Mouse (Mus musculus) MEL (cell line): Measurements from ENCODE around the gene Scn4a. TPM values are rescaled to one million over a fixed set of nuclear protein-coding genes. Genes with fewer than 3 reads are reported as not detected.

ENCODE experiments used
- DNase-seq: peaks from one replicate; pipeline ENCODE4 v3.0.0; 2011; ENCODE audit warnings: low read depth, low spot score
- H3K27ac ChIP-seq: 2 replicates; pipeline ENCODE4 v1.5.1; 2012; ENCODE audit warnings: low read depth, mild to moderate bottlenecking, control low read depth, low read length, moderate library complexity; ENCODE audit not compliant: control insufficient read depth
- H3K27me3 ChIP-seq, 2 experiments: fragments of 150-350 bp in 1 of 2; sonication (generic) in 1 of 2; 2 replicates each; pipeline ENCODE4 v1.6.1; 2012; ENCODE audit warnings: low read length in 2 of 2, mild to moderate bottlenecking in 2 of 2, improper control_type of control experiment in 1 of 2, moderate library complexity in 1 of 2; ENCODE audit not compliant: insufficient read depth in 2 of 2, control insufficient read depth in 1 of 2
- H3K36me3 ChIP-seq, 2 experiments: 2 replicates each; pipeline ENCODE4 v1.6.1; 2012 to 2014; ENCODE audit warnings: low read length in 2 of 2, improper control_type of control experiment in 1 of 2, inconsistent platforms in 1 of 2, mild to moderate bottlenecking in 1 of 2; ENCODE audit not compliant: insufficient read depth in 2 of 2, control insufficient read depth in 1 of 2
- H3K4me1 ChIP-seq, 2 experiments: fragments of 150-350 bp in 1 of 2; sonication (generic) in 1 of 2; 2 replicates each; pipeline ENCODE4 v1.6.1; 2012; ENCODE audit warnings: low read length in 2 of 2, improper control_type of control experiment in 1 of 2, mild to moderate bottlenecking in 1 of 2; ENCODE audit not compliant: insufficient read depth in 2 of 2, control insufficient read depth in 1 of 2
- H3K4me3 ChIP-seq, 2 experiments: fragments of 150-350 bp in 1 of 2; sonication (generic) in 1 of 2; 2 replicates each; pipeline ENCODE4 v1.5.1; 2012; ENCODE audit warnings: low read depth in 2 of 2, low read length in 2 of 2, mild to moderate bottlenecking in 2 of 2, moderate library complexity in 2 of 2, control low read depth in 1 of 2, improper control_type of control experiment in 1 of 2; ENCODE audit not compliant: control insufficient read depth in 1 of 2, insufficient read depth in 1 of 2
- H3K79me2 ChIP-seq: 2 replicates; pipeline ENCODE4 v1.6.1; 2012; ENCODE audit warnings: mild to moderate bottlenecking, low read length, moderate library complexity; ENCODE audit not compliant: control insufficient read depth, poor library complexity, insufficient read depth
- H3K9ac ChIP-seq: 2 replicates; pipeline ENCODE4 v1.6.1; 2012; ENCODE audit warnings: low read depth, mild to moderate bottlenecking, control low read depth, low read length, moderate library complexity; ENCODE audit not compliant: control insufficient read depth, poor library complexity, severe bottlenecking
- H3K9me3 ChIP-seq: fragments of 150-350 bp; sonication (generic); replicated peaks from 2 replicates; pipeline ENCODE4 v1.6.1; 2012; ENCODE audit warnings: mild to moderate bottlenecking, low read length, improper control_type of control experiment, moderate library complexity; ENCODE audit not compliant: insufficient read depth
- BHLHE40 ChIP-seq: IDR thresholded peaks from 2 replicates; pipeline ENCODE4 v1.6.1; 2012; ENCODE audit warnings: low read depth, mild to moderate bottlenecking, inconsistent platforms, low read length, improper control_type of control experiment, borderline replicate concordance
- CHD2 ChIP-seq: IDR thresholded peaks from 2 replicates; pipeline ENCODE4 v1.6.1; 2011; ENCODE audit warnings: low read length, improper control_type of control experiment
- CTCF ChIP-seq, 3 experiments: IDR thresholded peaks in 2 of 3; conservative IDR thresholded peaks in 1 of 3; 2 replicates each; pipeline ENCODE4 v1.5.1; 2011 to 2012; ENCODE audit warnings: low read length in 3 of 3, low read depth in 2 of 3, mild to moderate bottlenecking in 2 of 3, improper control_type of control experiment in 1 of 3, inconsistent platforms in 1 of 3, mixed read lengths in 1 of 3, moderate library complexity in 1 of 3; ENCODE audit not compliant: control insufficient read depth in 1 of 3, insufficient read depth in 1 of 3, poor library complexity in 1 of 3, severe bottlenecking in 1 of 3
- ELF1 ChIP-seq: IDR thresholded peaks from 2 replicates; pipeline ENCODE4 v1.6.1; 2014; ENCODE audit warnings: low read depth, mild to moderate bottlenecking, inconsistent platforms, low read length, improper control_type of control experiment, moderate library complexity
- EP300 ChIP-seq, 2 experiments: IDR thresholded peaks; 2 replicates each; pipeline ENCODE4 v1.6.1; 2011; ENCODE audit warnings: improper control_type of control experiment in 2 of 2, low read length in 2 of 2, low read depth in 1 of 2, mild to moderate bottlenecking in 1 of 2
- GABPA ChIP-seq: IDR thresholded peaks from 2 replicates; pipeline ENCODE4 v1.6.1; 2012; ENCODE audit warnings: low read depth, mild to moderate bottlenecking, inconsistent platforms, low read length, improper control_type of control experiment, moderate library complexity
- GATA1 ChIP-seq: IDR thresholded peaks from 2 replicates; pipeline ENCODE4 v1.6.1; 2011; ENCODE audit warnings: low read depth, low read length, improper control_type of control experiment
- HCFC1 ChIP-seq: IDR thresholded peaks from 2 replicates; pipeline ENCODE4 v1.6.1; 2012; ENCODE audit warnings: low read depth, mild to moderate bottlenecking, inconsistent platforms, low read length, improper control_type of control experiment, moderate library complexity
- JUND ChIP-seq: IDR thresholded peaks from 2 replicates; pipeline ENCODE4 v1.6.1; 2011; ENCODE audit warnings: low read depth, mild to moderate bottlenecking, improper control_type of control experiment, low read length
- MXI1 ChIP-seq: IDR thresholded peaks from 2 replicates; pipeline ENCODE4 v1.6.1; 2011; ENCODE audit warnings: mild to moderate bottlenecking, low read depth, low read length, improper control_type of control experiment
- MYB ChIP-seq: IDR thresholded peaks from 2 replicates; pipeline ENCODE4 v1.6.1; 2011; ENCODE audit warnings: mild to moderate bottlenecking, low read depth, low read length, improper control_type of control experiment
- POLR2A ChIP-seq, 2 experiments: IDR thresholded peaks; 2 replicates each; pipeline ENCODE4 v1.6.1; 2011 to 2012; ENCODE audit warnings: low read length in 2 of 2, mild to moderate bottlenecking in 2 of 2, control low read depth in 1 of 2, improper control_type of control experiment in 1 of 2, low read depth in 1 of 2, moderate library complexity in 1 of 2; ENCODE audit not compliant: control insufficient read depth in 1 of 2, insufficient read depth in 1 of 2, poor library complexity in 1 of 2
- POLR2AphosphoS2 ChIP-seq: IDR thresholded peaks from 2 replicates; pipeline ENCODE4 v1.6.1; 2011; ENCODE audit warnings: low read length, improper control_type of control experiment
- POLR2AphosphoS5 ChIP-seq: IDR thresholded peaks from 2 replicates; pipeline ENCODE4 v1.6.1; 2012; ENCODE audit warnings: low read depth, borderline replicate concordance, mild to moderate bottlenecking, inconsistent platforms, low read length, moderate library complexity, mixed read lengths
- RAD21 ChIP-seq: IDR thresholded peaks from 2 replicates; pipeline ENCODE4 v1.6.1; 2011; ENCODE audit warnings: mild to moderate bottlenecking, low read depth, low read length, improper control_type of control experiment
- SMC3 ChIP-seq: IDR thresholded peaks from 2 replicates; pipeline ENCODE4 v1.6.1; 2011; ENCODE audit warnings: low read depth, low read length, improper control_type of control experiment
- TBP ChIP-seq: IDR thresholded peaks from 2 replicates; pipeline ENCODE4 v1.8.0; 2011; ENCODE audit warnings: low read depth, low read length, improper control_type of control experiment
- TCF12 ChIP-seq: IDR thresholded peaks from 2 replicates; pipeline ENCODE4 v1.6.1; 2014; ENCODE audit warnings: low read depth, mild to moderate bottlenecking, inconsistent platforms, low read length, improper control_type of control experiment, moderate library complexity
- USF2 ChIP-seq, 2 experiments: IDR thresholded peaks; 2 replicates each; pipeline ENCODE4 v1.6.1; 2011 to 2012; ENCODE audit warnings: improper control_type of control experiment in 2 of 2, low read length in 2 of 2, borderline replicate concordance in 1 of 2, inconsistent platforms in 1 of 2, low read depth in 1 of 2, mild to moderate bottlenecking in 1 of 2; ENCODE audit not compliant: insufficient read depth in 1 of 2
- ZC3H11A ChIP-seq: IDR thresholded peaks from 2 replicates; pipeline ENCODE4 v1.6.1; 2012; ENCODE audit warnings: low read depth, mild to moderate bottlenecking, inconsistent platforms, low read length, improper control_type of control experiment
- polyA plus RNA-seq, 2 experiments: library from polyadenylated mRNA; stranded (reverse) in 1 of 2; unstranded in 1 of 2; fragments of >175 nt in 1 of 2; fragments of >200 nt in 1 of 2; gene quantifications; 2 replicates each; pipeline versions ENCODE4 v1.2.1 to v1.2.4; 2012; ENCODE audit warnings: low replicate concordance in 2 of 2, low read depth in 1 of 2; ENCODE audit not compliant: insufficient read length in 2 of 2, insufficient read depth in 1 of 2, missing spikeins in 1 of 2
- total RNA-seq: library from RNA; depleted of rRNA; stranded (reverse); fragments of 300-350 nt; gene quantifications from 2 replicates; pipeline ENCODE4 v1.2.3, GENCODE M21; 2012

Scn4a gene
- total and polyA plus RNA-seq, 3 experiments, result 0.04 to 0.15 TPM; not detected in 1

- TF ChIP-seq ZC3H11A, result peak; percentile 80
- TF ChIP-seq USF2 (IDR thresholded peaks at IDR 0.05; ENCODE audit: borderline replicate concordance in 1 of 2, insufficient read depth in 1 of 2, low read depth in 1 of 2, low read length in 2 of 2), result no peak
- TF ChIP-seq POLR2AphosphoS2, result no peak
Measured at GRCm38 (mm10) chr11:106325566-106326206, 27.4 kb downstream of the Scn4a start (continued).

GRCm38 (mm10) chr11:106324858-106325257 lies 28.2 kb downstream of the Scn4a start:
- DNase-seq, result no peak
- TF ChIP-seq TCF12 (no peak), POLR2AphosphoS5 (no peak)
- H3K4me1 ChIP-seq, result peaks cover 0 to 24% of the 10 kb centered on the region in 2 experiments; a peak in 2 of 4 replicates
- no peak overlapping the region for H3K4me3 ChIP-seq
- H3K27ac ChIP-seq, result no peak overlapping the region
- H3K9me3 ChIP-seq, result no peaks in the 10 kb centered on the region
- H3K27me3 ChIP-seq, result no peaks in the 10 kb centered on the region; a peak in 2 of 4 replicates
- H3K79me2 ChIP-seq, result no peaks in the 10 kb centered on the region
- no peak overlapping the region for H3K9ac ChIP-seq
- peaks cover 0 to 12% of the 10 kb centered on the region in 2 experiments; a peak in 2 of 4 replicates for H3K36me3 ChIP-seq

- TF ChIP-seq BHLHE40 (no peak), RAD21 (no peak), SMC3 (no peak), ZC3H11A (no peak), GABPA (no peak), MYB (no peak), EP300 (IDR thresholded peaks at IDR 0.05; ENCODE audit: low read depth in 1 of 2, low read length in 2 of 2) (no peak), POLR2AphosphoS5 (no peak), CHD2 (no peak), HCFC1 (0 out of 2 replicates have a peak, but pooled peaks have one; percentile 27), TBP (0 out of 2 replicates have a peak, but pooled peaks have one; percentile 40), GATA1 (no peak), ELF1 (0 out of 2 replicates have a peak, but pooled peaks have one; percentile 32), JUND (no peak), CTCF (IDR thresholded peaks at IDR 0.05 in 2 of 3, conservative IDR thresholded peaks at IDR 0.05 in 1 of 3; ENCODE audit: control insufficient read depth in 1 of 3, insufficient read depth in 1 of 3, low read depth in 2 of 3, low read length in 3 of 3, poor library complexity in 1 of 3, severe bottlenecking in 1 of 3) (no peak), MXI1 (no peak; the same call in 1 of the 2 replicates), POLR2A (IDR thresholded peaks at IDR 0.05; ENCODE audit: control insufficient read depth in 1 of 2, insufficient read depth in 1 of 2, low read depth in 1 of 2, low read length in 2 of 2, poor library complexity in 1 of 2) (peak in 1 of 2 experiments; percentile 50; a peak in 1 of 4 replicates)
- H3K9ac ChIP-seq, result peak overlapping the region; percentile 49
- no peaks in the 10 kb centered on the region for H3K79me2 ChIP-seq
- no peaks in the 10 kb centered on the region for H3K9me3 ChIP-seq
- no peak overlapping the region for H3K27ac ChIP-seq
- peak; percentile 53 for DNase-seq
- H3K4me1 ChIP-seq, result 0 out of 4 replicates have a peak, but pooled peaks cover 0 to 3% of the 10 kb centered on the region in 2 experiments
- H3K27me3 ChIP-seq, result no peaks in the 10 kb centered on the region; a peak in 2 of 4 replicates
- H3K4me3 ChIP-seq, result peak overlapping the region in 1 of 2 experiments; percentile 29; a peak in 2 of 4 replicates
- no peaks in the 10 kb centered on the region for H3K36me3 ChIP-seq
Measured at GRCm38 (mm10) chr11:106318406-106319366, 34.4 kb downstream of the Scn4a start.
